Mouse (Mus musculus) layer of hippocampus, adult 18-20 months (tissue): ENCODE measurements around the gene Rap1gap. TPM values are rescaled to one million over a fixed set of nuclear protein-coding genes. Genes with fewer than 3 reads are reported as not detected.
A peak's percentile ranks its signal among the peaks of the same experiment; 100 is the strongest.

ENCODE experiments used
- DNase-seq, 2 experiments: peaks; one replicate each; pipeline ENCODE4 v3.0.0; 2022; ENCODE audit warnings: low spot score in 2 of 2
- total RNA-seq, 2 experiments: library from RNA; stranded (reverse); gene quantifications; 2 replicates each; pipeline ENCODE4 v1.2.3; 2021

The Rap1gap gene
- total RNA-seq, 2 experiments from 2014 or later: 259 to 271 TPM

GRCm38 (mm10) chr4:137740350-137740749, 75.8 kb downstream of the Rap1gap start:
- DNase-seq: no peak

- DNase-seq: no peak
Observed at GRCm38 (mm10) chr4:137743791-137744190, 79.3 kb downstream of the Rap1gap start.

- DNase-seq: no peak
Observed at GRCm38 (mm10) chr4:137744433-137744918, 80.0 kb downstream of the Rap1gap start.

- DNase-seq: no peak
Observed at GRCm38 (mm10) chr4:137747091-137747490, 82.6 kb downstream of the Rap1gap start.

- no peak for DNase-seq
Observed at GRCm38 (mm10) chr4:137747590-137747989, 83.1 kb downstream of the Rap1gap start.

- DNase-seq: no peak
Observed at GRCm38 (mm10) chr4:137748726-137749125, 84.2 kb downstream of the Rap1gap start.

GRCm38 (mm10) chr4:137749680-137750079, 85.2 kb downstream of the Rap1gap start:
- DNase-seq: no peak

GRCm38 (mm10) chr4:137750121-137750520, 85.6 kb downstream of the Rap1gap start:
- no peak for DNase-seq

- no peak for DNase-seq
Observed at GRCm38 (mm10) chr4:137751310-137751709, 86.8 kb downstream of the Rap1gap start.

GRCm38 (mm10) chr4:137751717-137752116, 87.2 kb downstream of the Rap1gap start:
- DNase-seq: no peak

- DNase-seq: no peak
Observed at GRCm38 (mm10) chr4:137752471-137752870, 87.9 kb downstream of the Rap1gap start.

GRCm38 (mm10) chr4:137753199-137753598, 88.7 kb downstream of the Rap1gap start:
- no peak for DNase-seq

- no peak for DNase-seq
Observed at GRCm38 (mm10) chr4:137754446-137754845, 89.9 kb downstream of the Rap1gap start.

- no peak for DNase-seq
Observed at GRCm38 (mm10) chr4:137762886-137763285, 98.4 kb downstream of the Rap1gap start.

GRCm38 (mm10) chr4:137763920-137764495, 99.5 kb downstream of the Rap1gap start:
- no peak for DNase-seq

- DNase-seq: no peak
Observed at GRCm38 (mm10) chr4:137764621-137765020, 100.1 kb downstream of the Rap1gap start.

GRCm38 (mm10) chr4:137765554-137765971, 101.0 kb downstream of the Rap1gap start:
- peak; percentile 33 to 62 for DNase-seq

- no peak for DNase-seq
Observed at GRCm38 (mm10) chr4:137766365-137766764, 101.8 kb downstream of the Rap1gap start.

GRCm38 (mm10) chr4:137768381-137768780, 103.9 kb downstream of the Rap1gap start:
- DNase-seq: no peak

GRCm38 (mm10) chr4:137768831-137769230, 104.3 kb downstream of the Rap1gap start:
- no peak for DNase-seq

- no peak for DNase-seq
Observed at GRCm38 (mm10) chr4:137769635-137770034, 105.1 kb downstream of the Rap1gap start.

- DNase-seq: no peak
Observed at GRCm38 (mm10) chr4:137770901-137771612, 106.5 kb downstream of the Rap1gap start.

- no peak for DNase-seq
Observed at GRCm38 (mm10) chr4:137771749-137772148, 107.2 kb downstream of the Rap1gap start.
